Mouse (Mus musculus): ENCODE measurements at regions not wholly inside any gene's neighbourhood (a gene's known extent, or its start where the extent isn't known, plus 50 kb on each side); places are given as distances from the start of the nearest gene placed in this dataset.
"Not testable (repeated sequence)": the region's sequence is repeated elsewhere in the genome, so short reads cannot be mapped to it uniquely, and the experiment has no call there.

DNA sequence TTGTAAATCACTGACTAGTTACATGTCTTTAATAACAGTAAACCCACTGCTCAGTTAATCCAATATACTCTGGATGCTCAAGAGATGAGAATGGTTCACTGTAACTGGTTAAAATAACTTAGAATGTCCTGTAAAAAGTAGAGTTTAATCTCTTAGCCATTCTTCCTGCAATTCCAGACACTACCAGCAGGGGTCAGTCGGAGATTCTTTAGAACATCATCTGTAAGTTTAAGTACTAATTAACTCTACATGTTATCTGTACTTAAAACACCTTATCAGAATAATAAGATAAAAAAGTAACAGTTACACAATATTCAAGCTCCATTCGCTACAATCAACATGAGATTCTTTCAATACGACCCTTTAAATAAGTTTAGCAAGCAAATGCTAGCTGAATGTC is 58.7 kb upstream of the Olig3 start:
- Histone ChIP-seq H3K9me3 (no peaks in the 10 kb centered on the region), H3K27me3 (ENCODE audit: insufficient read depth, poor library complexity, severe bottlenecking) (no peaks in the 10 kb centered on the region), H3K27ac (no peak overlapping the region), H3K36me3 (no peaks in the 10 kb centered on the region), H3K4me1 (no peaks in the 10 kb centered on the region), H3K4me3 (no peak overlapping the region)
- WGBS: 50% methylated on average over 3 of the region's 3 CpGs
- no peak for DNase-seq (ENCODE audit: low spot score)

GRCm38 (mm10) chr10:19295388-19296013 is 60.8 kb upstream of the Olig3 start:
- Histone ChIP-seq H3K36me3 (no peaks in the 10 kb centered on the region), H3K27ac (no peak overlapping the region), H3K4me1 (no peaks in the 10 kb centered on the region), H3K9me3 (no peaks in the 10 kb centered on the region), H3K4me3 (no peak overlapping the region), H3K27me3 (ENCODE audit: insufficient read depth, poor library complexity, severe bottlenecking) (no peaks in the 10 kb centered on the region)
- DNase-seq (ENCODE audit: low spot score): no peak
- WGBS: 82% methylated on average over 7 of the region's 7 CpGs

DNA sequence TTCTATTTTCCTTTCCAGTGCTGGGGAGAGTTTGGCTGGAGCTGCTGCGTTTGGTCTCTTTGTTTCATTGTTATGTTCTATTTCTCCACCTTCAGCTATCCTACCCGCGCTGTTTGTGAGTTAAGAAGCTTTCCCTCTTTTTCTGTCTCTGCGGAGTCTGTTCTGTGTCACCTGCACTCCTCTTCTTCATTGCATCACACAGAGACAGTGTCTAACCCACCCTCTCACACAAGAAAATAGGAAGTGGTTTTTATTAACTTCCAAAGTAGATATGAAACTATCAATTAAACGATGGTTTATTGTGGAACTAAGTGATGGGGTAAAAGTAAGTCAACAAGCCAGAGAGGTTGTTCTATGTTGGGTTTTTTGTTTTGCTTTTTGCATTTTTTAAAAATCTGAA is 64.9 kb upstream of the Olig3 start:
- Histone ChIP-seq H3K36me3 (no peaks in the 10 kb centered on the region), H3K27ac (no peak overlapping the region), H3K4me3 (no peak overlapping the region), H3K27me3 (ENCODE audit: insufficient read depth, poor library complexity, severe bottlenecking) (no peaks in the 10 kb centered on the region), H3K4me1 (0 out of 2 replicates have a peak, but pooled peaks cover under 1% of the 10 kb centered on the region), H3K9me3 (no peaks in the 10 kb centered on the region)
- no peak for DNase-seq (ENCODE audit: low spot score)
- WGBS: 76% methylated on average over 5 of the region's 5 CpGs

DNA sequence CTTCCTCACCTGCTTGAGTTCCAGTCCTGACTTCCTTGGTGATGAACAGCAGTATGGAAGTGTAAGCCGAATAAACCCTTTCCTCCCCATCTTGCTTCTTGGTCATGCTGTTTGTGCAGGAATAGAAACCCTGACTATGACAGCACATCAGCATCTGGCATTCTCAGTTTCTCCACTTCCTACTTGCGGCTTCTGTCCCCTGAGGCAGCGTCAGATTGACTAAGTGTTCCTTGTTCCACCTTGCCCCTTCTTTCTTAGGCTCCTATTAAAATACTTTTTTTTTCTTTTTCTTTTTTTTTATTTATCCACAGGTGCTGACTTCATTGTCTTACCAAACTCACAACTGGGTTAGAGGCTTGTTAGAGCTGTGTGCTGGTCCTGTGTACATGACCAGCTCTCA is 65.3 kb upstream of the Olig3 start:
- WGBS: 82% methylated on average over 3 of the region's 3 CpGs
- not testable (repeated sequence) for DNase-seq (ENCODE audit: low spot score); H3K27ac ChIP-seq

DNA sequence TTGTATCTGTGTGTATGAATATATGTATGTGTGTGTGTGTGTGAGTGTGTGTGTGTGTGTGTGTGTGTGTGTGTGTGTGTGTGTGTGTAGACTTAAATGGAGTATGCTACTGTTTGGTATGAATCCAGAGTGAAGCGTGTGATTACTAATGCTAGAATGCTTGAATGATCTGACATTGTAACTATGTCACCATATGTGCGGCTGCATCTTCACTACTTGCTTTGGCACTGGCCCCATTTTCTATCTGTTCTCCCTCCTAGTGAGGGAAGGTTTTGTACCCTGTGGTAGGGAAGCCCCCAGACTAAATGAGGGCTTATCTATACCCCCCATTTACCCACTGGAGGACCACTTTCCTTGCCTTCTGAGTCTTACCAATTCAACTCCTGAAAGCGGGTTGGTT is 74.2 kb upstream of the Olig3 start:
- H3K4me3 ChIP-seq: no peak overlapping the region
- no peaks in the 10 kb centered on the region for H3K36me3 ChIP-seq
- no peaks in the 10 kb centered on the region for H3K9me3 ChIP-seq
- H3K4me1 ChIP-seq: peaks cover 6% of the 10 kb centered on the region; the same call in 1 of the 2 replicates
- H3K27ac ChIP-seq: no peak overlapping the region
- 93% methylated on average over 3 of the region's 3 CpGs for WGBS
- DNase-seq (ENCODE audit: low spot score): no peak
- no peaks in the 10 kb centered on the region for H3K27me3 ChIP-seq (ENCODE audit: insufficient read depth, poor library complexity, severe bottlenecking)

More for the DNA sequence above, 65.3 kb upstream of the Olig3 start:
- H3K9me3 ChIP-seq; H3K4me3 ChIP-seq; H3K4me1 ChIP-seq; H3K36me3 ChIP-seq; H3K27me3 ChIP-seq (ENCODE audit: insufficient read depth, poor library complexity, severe bottlenecking): not testable (repeated sequence)

DNA sequence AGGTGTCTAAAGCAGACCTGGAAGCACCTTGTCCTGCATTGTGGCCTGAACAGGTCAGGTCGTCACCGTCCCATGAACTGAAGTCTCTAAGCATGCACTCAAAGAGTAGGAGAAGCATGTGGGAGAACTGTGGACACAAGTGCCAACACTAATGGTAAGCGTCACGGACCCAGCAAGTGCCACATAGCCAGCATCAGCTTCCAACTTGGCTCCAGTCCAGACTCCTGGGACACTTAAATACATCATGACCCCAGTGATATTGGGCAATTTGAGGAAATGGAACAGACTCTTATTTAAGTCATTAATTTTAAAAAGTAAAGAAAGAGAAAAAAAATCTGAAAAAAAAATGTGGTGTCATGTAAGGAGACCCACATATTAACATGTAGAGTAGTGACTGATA is 75.3 kb upstream of the Olig3 start:
- Histone ChIP-seq H3K4me3 (no peak overlapping the region), H3K27ac (no peak overlapping the region), H3K36me3 (no peaks in the 10 kb centered on the region), H3K27me3 (ENCODE audit: insufficient read depth, poor library complexity, severe bottlenecking) (no peaks in the 10 kb centered on the region), H3K9me3 (no peaks in the 10 kb centered on the region), H3K4me1 (peaks cover under 1% of the 10 kb centered on the region; the same call in 1 of the 2 replicates)
- DNase-seq (ENCODE audit: low spot score): no peak
- 86% methylated on average over 4 of the region's 4 CpGs for WGBS

DNA sequence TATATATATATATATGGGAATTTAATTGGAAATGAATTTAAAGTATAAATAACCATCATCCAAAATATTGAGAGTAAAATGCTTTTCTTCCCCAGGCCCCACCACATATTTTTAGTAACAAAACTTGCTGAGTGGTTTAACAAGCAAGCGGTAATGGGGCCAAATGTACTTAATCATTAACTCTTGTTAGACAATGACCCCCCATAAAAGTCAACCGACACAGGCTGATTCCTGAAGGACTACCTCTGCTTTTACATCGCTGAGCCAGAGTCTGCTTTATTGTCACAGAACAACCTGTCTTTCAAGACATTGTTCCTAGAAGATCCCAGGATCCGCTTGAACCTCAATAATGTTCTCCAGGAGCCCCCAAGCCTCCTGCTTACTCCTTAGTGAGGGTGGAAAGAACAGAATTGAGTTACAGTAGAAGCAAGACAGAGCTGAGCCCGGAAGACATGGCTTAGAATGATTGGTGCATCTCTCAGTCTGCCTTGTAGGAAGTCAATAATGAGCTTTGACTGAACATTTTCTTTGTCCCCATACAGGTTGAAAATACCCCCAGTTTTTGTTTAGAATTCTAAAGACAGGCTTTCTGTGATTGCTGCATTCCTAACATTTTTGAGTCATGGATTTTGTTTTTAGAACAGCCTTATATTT is 78.0 kb upstream of the Olig3 start:
- H3K36me3 ChIP-seq: no peaks in the 10 kb centered on the region
- H3K4me1 ChIP-seq: no peaks in the 10 kb centered on the region; the same call in 1 of the 2 replicates
- 79% methylated on average over 5 of the region's 5 CpGs for WGBS
- H3K9me3 ChIP-seq: no peaks in the 10 kb centered on the region
- no peak for DNase-seq (ENCODE audit: low spot score)
- no peak overlapping the region for H3K4me3 ChIP-seq
- H3K27ac ChIP-seq: no peak overlapping the region
- H3K27me3 ChIP-seq (ENCODE audit: insufficient read depth, poor library complexity, severe bottlenecking): no peaks in the 10 kb centered on the region

DNA sequence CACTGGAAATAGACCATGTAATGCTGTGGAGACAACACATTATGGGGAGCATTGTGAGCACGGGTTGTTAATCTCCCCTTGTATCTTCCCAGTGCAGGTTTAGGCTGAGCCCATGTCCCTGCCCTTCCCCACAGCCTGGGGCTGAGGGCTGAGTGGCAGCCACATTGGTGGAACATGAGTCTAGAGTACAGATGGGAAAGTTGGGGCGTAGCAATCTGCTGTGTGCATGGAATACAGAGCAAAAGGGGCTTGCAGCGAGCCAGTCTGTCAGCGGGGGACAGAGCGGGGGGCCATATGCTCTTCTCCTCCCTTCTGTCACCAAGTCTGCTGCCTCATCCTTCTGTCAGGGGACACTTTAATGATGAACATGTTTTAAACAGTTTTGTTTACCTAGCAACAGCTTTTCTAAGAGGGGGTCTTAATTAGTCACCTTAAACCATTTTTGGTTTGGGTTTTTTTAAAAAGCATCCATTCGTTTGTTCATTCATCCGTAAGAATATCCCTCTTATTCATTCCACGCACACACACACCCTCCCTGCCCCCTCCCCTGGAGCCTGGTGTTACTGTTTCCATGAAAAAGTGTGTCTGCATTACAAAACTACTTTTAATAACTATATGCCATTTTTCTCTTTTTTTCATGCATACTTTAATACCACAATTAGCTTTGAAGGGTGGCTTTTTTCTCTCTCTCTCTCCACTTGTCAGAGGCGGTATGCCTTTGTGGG is 79.1 kb upstream of the Olig3 start:
- no peak overlapping the region for H3K4me3 ChIP-seq
- DNase-seq (ENCODE audit: low spot score): no peak
- H3K27ac ChIP-seq: no peak overlapping the region
- H3K9me3 ChIP-seq: no peaks in the 10 kb centered on the region
- no peaks in the 10 kb centered on the region for H3K27me3 ChIP-seq (ENCODE audit: insufficient read depth, poor library complexity, severe bottlenecking)
- H3K4me1 ChIP-seq: no peaks in the 10 kb centered on the region
- no peaks in the 10 kb centered on the region for H3K36me3 ChIP-seq
- WGBS: 84% methylated on average over 9 of the region's 9 CpGs

GRCm38 (mm10) chr10:19274985-19275384 is 81.3 kb upstream of the Olig3 start:
- DNase-seq (ENCODE audit: low spot score): no peak
- H3K36me3 ChIP-seq: no peaks in the 10 kb centered on the region
- H3K4me1 ChIP-seq: no peaks in the 10 kb centered on the region
- H3K4me3 ChIP-seq: no peak overlapping the region
- 79% methylated on average over 4 of the region's 4 CpGs for WGBS
- no peak overlapping the region for H3K27ac ChIP-seq
- H3K27me3 ChIP-seq (ENCODE audit: insufficient read depth, poor library complexity, severe bottlenecking): no peaks in the 10 kb centered on the region
- no peaks in the 10 kb centered on the region for H3K9me3 ChIP-seq

GRCm38 (mm10) chr10:19269418-19269817 is 86.9 kb upstream of the Olig3 start:
- H3K27ac ChIP-seq: no peak overlapping the region
- 75% methylated on average over 1 of the region's 1 CpGs for WGBS
- DNase-seq (ENCODE audit: low spot score): no peak
- H3K9me3 ChIP-seq: no peaks in the 10 kb centered on the region
- no peaks in the 10 kb centered on the region for H3K4me1 ChIP-seq
- no peaks in the 10 kb centered on the region for H3K36me3 ChIP-seq
- no peak overlapping the region for H3K4me3 ChIP-seq
- no peaks in the 10 kb centered on the region for H3K27me3 ChIP-seq (ENCODE audit: insufficient read depth, poor library complexity, severe bottlenecking)

DNA sequence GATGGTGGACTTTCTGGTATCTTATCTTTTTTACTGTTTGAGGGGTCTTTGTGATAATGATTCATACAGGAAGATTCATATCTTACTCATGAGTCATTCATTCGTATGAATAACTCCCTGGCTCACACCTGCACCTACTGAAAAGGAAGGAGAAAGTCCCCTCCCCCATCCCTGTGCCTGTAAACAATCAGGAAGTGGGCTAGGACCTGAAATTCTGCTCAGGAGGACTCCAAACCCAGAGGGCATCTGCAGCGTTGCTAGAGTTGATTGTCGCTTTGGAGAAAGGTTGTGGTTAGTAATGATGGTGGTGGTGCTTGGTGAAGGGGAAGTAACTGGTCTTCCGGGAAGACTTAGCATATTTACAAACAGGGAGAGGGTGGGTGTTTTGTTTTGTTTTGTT is 88.3 kb upstream of the Olig3 start:
- no peaks in the 10 kb centered on the region for H3K4me1 ChIP-seq
- H3K9me3 ChIP-seq: no peaks in the 10 kb centered on the region
- H3K27ac ChIP-seq: no peak overlapping the region
- H3K27me3 ChIP-seq (ENCODE audit: insufficient read depth, poor library complexity, severe bottlenecking): no peaks in the 10 kb centered on the region
- 65% methylated on average over 4 of the region's 4 CpGs for WGBS
- H3K4me3 ChIP-seq: no peak overlapping the region
- no peak for DNase-seq (ENCODE audit: low spot score)
- no peaks in the 10 kb centered on the region for H3K36me3 ChIP-seq

GRCm38 (mm10) chr10:19240102-19240759 is 116.1 kb upstream of the Olig3 start:
- 35% methylated on average over 8 of the region's 8 CpGs for WGBS
- Histone ChIP-seq H3K4me1 (no peaks in the 10 kb centered on the region), H3K27ac (no peak overlapping the region), H3K4me3 (no peak overlapping the region), H3K27me3 (ENCODE audit: insufficient read depth, poor library complexity, severe bottlenecking) (no peaks in the 10 kb centered on the region), H3K36me3 (no peaks in the 10 kb centered on the region), H3K9me3 (no peaks in the 10 kb centered on the region)
- DNase-seq (ENCODE audit: low spot score): no peak

DNA sequence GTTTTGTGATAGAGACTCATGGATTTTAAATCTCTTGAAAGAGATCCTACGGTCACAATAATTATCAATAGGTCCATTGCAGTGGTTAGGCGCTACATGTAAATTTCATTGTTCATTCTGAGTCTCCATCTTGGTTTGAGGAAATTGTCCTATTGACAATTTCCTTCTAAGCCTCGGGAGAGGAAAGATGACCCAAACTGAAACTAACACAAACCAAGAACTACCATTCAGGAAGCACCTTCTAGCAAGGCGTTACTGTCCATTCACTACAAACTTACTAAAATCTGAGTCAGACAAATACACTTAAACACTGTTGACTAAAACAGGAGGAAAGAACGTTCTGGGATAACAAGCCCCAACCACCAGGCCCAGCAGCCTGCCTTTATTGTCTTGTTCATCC is 140.1 kb upstream of the Olig3 start:
- no peaks in the 10 kb centered on the region for H3K9me3 ChIP-seq
- H3K36me3 ChIP-seq: no peaks in the 10 kb centered on the region
- no peaks in the 10 kb centered on the region for H3K4me1 ChIP-seq
- H3K27ac ChIP-seq: no peak overlapping the region
- DNase-seq (ENCODE audit: low spot score): no peak
- WGBS: 79% methylated on average over 5 of the region's 5 CpGs
- no peaks in the 10 kb centered on the region for H3K27me3 ChIP-seq (ENCODE audit: insufficient read depth, poor library complexity, severe bottlenecking)
- no peak overlapping the region for H3K4me3 ChIP-seq
